Mouse (Mus musculus): ENCODE results near the gene Milr1. TPM values are rescaled to one million over a fixed set of nuclear protein-coding genes. Genes with fewer than 3 reads are reported as not detected.
A peak's percentile ranks its signal among the peaks of the same experiment; 100 is the strongest.
"Not testable (repeated sequence)": the region's sequence is repeated elsewhere in the genome, so short reads cannot be mapped to it uniquely, and the experiment has no call there.

The Milr1 gene
- total and polyA plus RNA-seq, 2 experiments from 2014 or later = 0.37 TPM; not detected in 1

GRCm38 (mm10) chr11:106716568-106716967, 34.5 kb upstream of the Milr1 start:
- Histone ChIP-seq H3K27ac (ENCODE audit: low read depth, low read length) (no peak overlapping the region), H3K27me3 (ENCODE audit: insufficient read depth, low read length) (no peaks in the 10 kb centered on the region), H3K4me3 (ENCODE audit: low read depth, low read length) (no peak overlapping the region), H3K4me2 (ENCODE audit: low read depth, low read length, poor library complexity, severe bottlenecking) (no peak overlapping the region), H3K36me3 (ENCODE audit: insufficient read depth, low read length) (no peaks in the 10 kb centered on the region), H3K9me3 (ENCODE audit: low read length) (no peaks in the 10 kb centered on the region), H3K9ac (replicated peaks; ENCODE audit: low read length, poor library complexity, severe bottlenecking) (no peak overlapping the region), H3K4me1 (ENCODE audit: insufficient read depth, low read length) (no peaks in the 10 kb centered on the region)
- ATAC-seq (ENCODE audit: low FRiP score) (no peak), DNase-seq (ENCODE audit: low spot score) (no peak)
- TF ChIP-seq CTCF (IDR thresholded peaks at IDR 0.05) = no peak
- 77% methylated on average over 5 of the region's 5 CpGs for WGBS

GRCm38 (mm10) chr11:106720379-106720778, 30.6 kb upstream of the Milr1 start:
- Histone ChIP-seq H3K27me3 (ENCODE audit: insufficient read depth, low read length) (no peaks in the 10 kb centered on the region), H3K9me3 (ENCODE audit: low read length) (no peaks in the 10 kb centered on the region), H3K4me1 (ENCODE audit: insufficient read depth, low read length) (no peaks in the 10 kb centered on the region), H3K9ac (replicated peaks; ENCODE audit: low read length, poor library complexity, severe bottlenecking) (no peak overlapping the region), H3K36me3 (ENCODE audit: insufficient read depth, low read length) (no peaks in the 10 kb centered on the region), H3K27ac (ENCODE audit: low read depth, low read length) (no peak overlapping the region), H3K4me3 (ENCODE audit: low read depth, low read length) (no peak overlapping the region), H3K4me2 (ENCODE audit: low read depth, low read length, poor library complexity, severe bottlenecking) (no peak overlapping the region)
- 92% methylated on average over 8 of the region's 8 CpGs for WGBS
- ATAC-seq (ENCODE audit: low FRiP score) (no peak), DNase-seq (ENCODE audit: low spot score) (no peak)
- no peak for TF ChIP-seq CTCF (IDR thresholded peaks at IDR 0.05)

- DNase-seq (ENCODE audit: low spot score) (no peak), ATAC-seq (ENCODE audit: low FRiP score) (no peak)
- Histone ChIP-seq H3K27ac (ENCODE audit: low read depth, low read length) (no peak overlapping the region), H3K4me2 (ENCODE audit: low read depth, low read length, poor library complexity, severe bottlenecking) (no peak overlapping the region), H3K9ac (replicated peaks; ENCODE audit: low read length, poor library complexity, severe bottlenecking) (no peak overlapping the region), H3K4me1 (ENCODE audit: insufficient read depth, low read length) (no peaks in the 10 kb centered on the region), H3K36me3 (ENCODE audit: insufficient read depth, low read length) (no peaks in the 10 kb centered on the region), H3K9me3 (ENCODE audit: low read length) (no peaks in the 10 kb centered on the region), H3K4me3 (ENCODE audit: low read depth, low read length) (no peak overlapping the region), H3K27me3 (ENCODE audit: insufficient read depth, low read length) (no peaks in the 10 kb centered on the region)
- no peak for TF ChIP-seq CTCF (IDR thresholded peaks at IDR 0.05)
- 29% methylated on average over 7 of the region's 7 CpGs for WGBS
Measured at GRCm38 (mm10) chr11:106722831-106723361, 28.1 kb upstream of the Milr1 start.

GRCm38 (mm10) chr11:106723611-106724125, 27.4 kb upstream of the Milr1 start:
- no peak overlapping the region for H3K4me3 ChIP-seq (ENCODE audit: low read depth, low read length)
- 68% methylated on average over 15 of the region's 15 CpGs for whole genome bisulfite sequencing

GRCm38 (mm10) chr11:106724176-106724915, 26.7 kb upstream of the Milr1 start:
- no peak for TF ChIP-seq CTCF (IDR thresholded peaks at IDR 0.05)
- H3K4me1 ChIP-seq (ENCODE audit: insufficient read depth, low read length) = no peaks in the 10 kb centered on the region
- H3K27me3 ChIP-seq (ENCODE audit: insufficient read depth, low read length) = no peaks in the 10 kb centered on the region
- H3K4me3 ChIP-seq (ENCODE audit: low read depth, low read length) = no peak overlapping the region
- DNase-seq (ENCODE audit: low spot score) (no peak), ATAC-seq (ENCODE audit: low FRiP score) (no peak)
- no peaks in the 10 kb centered on the region for H3K9me3 ChIP-seq (ENCODE audit: low read length)
- WGBS = 89% methylated on average over 10 of the region's 10 CpGs
- H3K36me3 ChIP-seq (ENCODE audit: insufficient read depth, low read length) = no peaks in the 10 kb centered on the region
- no peak overlapping the region for H3K9ac ChIP-seq (replicated peaks; ENCODE audit: low read length, poor library complexity, severe bottlenecking)
- H3K4me2 ChIP-seq (ENCODE audit: low read depth, low read length, poor library complexity, severe bottlenecking) = no peak overlapping the region
- no peak overlapping the region for H3K27ac ChIP-seq (ENCODE audit: low read depth, low read length)

More at GRCm38 (mm10) chr11:106723611-106724125, 27.4 kb upstream of the Milr1 start:
- Histone ChIP-seq H3K4me1 (ENCODE audit: insufficient read depth, low read length) (no peaks in the 10 kb centered on the region), H3K27ac (ENCODE audit: low read depth, low read length) (no peak overlapping the region), H3K36me3 (ENCODE audit: insufficient read depth, low read length) (no peaks in the 10 kb centered on the region), H3K27me3 (ENCODE audit: insufficient read depth, low read length) (no peaks in the 10 kb centered on the region), H3K9ac (replicated peaks; ENCODE audit: low read length, poor library complexity, severe bottlenecking) (no peak overlapping the region), H3K9me3 (ENCODE audit: low read length) (no peaks in the 10 kb centered on the region), H3K4me2 (ENCODE audit: low read depth, low read length, poor library complexity, severe bottlenecking) (no peak overlapping the region)
- TF ChIP-seq CTCF (IDR thresholded peaks at IDR 0.05) = no peak
- DNase-seq (ENCODE audit: low spot score) = peak; percentile 19
- ATAC-seq (ENCODE audit: low FRiP score) = no peak

- not testable (repeated sequence) for H3K27ac ChIP-seq (ENCODE audit: low read depth, low read length); H3K4me2 ChIP-seq (ENCODE audit: low read depth, low read length, poor library complexity, severe bottlenecking); H3K4me1 ChIP-seq (ENCODE audit: insufficient read depth, low read length); ATAC-seq (ENCODE audit: low FRiP score); H3K4me3 ChIP-seq (ENCODE audit: low read depth, low read length); H3K9me3 ChIP-seq (ENCODE audit: low read length); H3K36me3 ChIP-seq (ENCODE audit: insufficient read depth, low read length); H3K9ac ChIP-seq (replicated peaks; ENCODE audit: low read length, poor library complexity, severe bottlenecking); DNase-seq (ENCODE audit: low spot score); H3K27me3 ChIP-seq (ENCODE audit: insufficient read depth, low read length)
- WGBS = 96% methylated on average over 9 of the region's 9 CpGs
Measured at GRCm38 (mm10) chr11:106724916-106725235, 26.1 kb upstream of the Milr1 start.

Measured in midbrain, postnatal 0 days (tissue).